Mouse (Mus musculus) intestine, embryonic 16.5 days (tissue): ENCODE measurements around the gene Rrp12. TPM values are rescaled to one million over a fixed set of nuclear protein-coding genes. Genes with fewer than 3 reads are reported as not detected.
"Not testable (repeated sequence)": the region's sequence is repeated elsewhere in the genome, so short reads cannot be mapped to it uniquely, and the experiment has no call there.

Source experiments
- ATAC-seq: fragments of 200-750 bp; cut with Nextera tagmentation; 2 replicates; pipeline ENCODE4 v1.8.0; 2017; ENCODE audit warnings: moderate TSS enrichment, moderate library complexity
- H3K27ac ChIP-seq: fragments of 300-500 bp; sonication (generic); 2 replicates; pipeline ENCODE4 v1.5.1; 2014; ENCODE audit warnings: mild to moderate bottlenecking, low read length
- H3K27me3 ChIP-seq: fragments of 300-500 bp; sonication (generic); replicated peaks from 2 replicates; pipeline ENCODE4 v1.6.1; 2014; ENCODE audit warnings: low read length, control low read depth, mixed read lengths; ENCODE audit not compliant: control insufficient read depth, insufficient read depth
- H3K36me3 ChIP-seq: fragments of 300-500 bp; sonication (generic); 2 replicates; pipeline ENCODE4 v1.6.1; 2014; ENCODE audit warnings: low read length, control low read depth; ENCODE audit not compliant: control insufficient read depth, insufficient read depth
- H3K4me1 ChIP-seq: fragments of 300-500 bp; sonication (generic); 2 replicates; pipeline ENCODE4 v1.6.1; 2014; ENCODE audit warnings: low read length, control low read depth, mixed read lengths; ENCODE audit not compliant: control insufficient read depth, insufficient read depth
- H3K4me2 ChIP-seq: fragments of 300-500 bp; sonication (generic); 2 replicates; pipeline ENCODE4 v1.6.1; 2014; ENCODE audit warnings: low read depth, low read length, control low read depth
- H3K4me3 ChIP-seq: fragments of 300-500 bp; sonication (generic); 2 replicates; pipeline ENCODE4 v1.5.1; 2014; ENCODE audit warnings: mild to moderate bottlenecking, low read length
- H3K9ac ChIP-seq: fragments of 300-500 bp; sonication (generic); 2 replicates; pipeline ENCODE4 v1.6.1; 2014; ENCODE audit warnings: low read depth, low read length
- H3K9me3 ChIP-seq: fragments of 300-500 bp; sonication (generic); 2 replicates; pipeline ENCODE4 v1.6.1; 2016; ENCODE audit warnings: low read length, control low read depth; ENCODE audit not compliant: control insufficient read depth
- WGBS: fragments of 180-500 bp; shearing (Covaris S2); extraction: QIAGEN DNeasy Blood & Tissue Kit; methylation state at CpG from one replicate; pipeline ENCODE4 v1.1.7; 2014; 5-methylcytosine and 5-hydroxymethylcytosine counted together
- polyA plus RNA-seq: library from polyadenylated mRNA; unstranded; fragments of >200 nt; fragmentation: Nextera tagmentation; extraction: Ambion mirVana; gene quantifications from 2 replicates; pipeline ENCODE4 v1.2.1, GENCODE M21; 2015

The Rrp12 gene
- polyA plus RNA-seq, 1 experiment from 2014 or later = 15.7 TPM

DNA sequence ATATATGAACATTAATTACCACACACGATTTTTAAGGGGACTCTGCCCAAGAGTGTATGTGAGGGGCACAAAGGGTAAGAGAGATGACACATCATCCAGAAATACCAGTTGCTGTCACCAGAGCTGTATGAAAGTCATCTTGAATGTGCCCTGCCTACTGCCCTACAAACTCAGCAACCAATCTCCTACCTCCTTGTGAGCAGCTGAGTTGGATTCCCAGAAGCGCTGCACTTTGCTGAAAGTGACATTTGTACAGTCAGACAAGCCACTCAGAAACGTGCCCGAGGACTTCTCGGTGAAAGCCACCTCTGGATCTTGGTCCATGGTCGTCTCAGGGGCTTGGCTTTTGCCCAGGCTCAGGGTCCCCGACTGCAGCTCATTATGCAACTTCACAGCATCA lies 1.0 kb downstream of the Rrp12 start:
- H3K4me1 ChIP-seq = peaks cover 9% of the 10 kb centered on the region
- no peak for ATAC-seq
- no peak overlapping the region for H3K27ac ChIP-seq
- H3K36me3 ChIP-seq = 0 out of 2 replicates have a peak, but pooled peaks cover 2% of the 10 kb centered on the region
- H3K4me2 ChIP-seq = peak overlapping the region; percentile 73
- peak overlapping the region; percentile 69 for H3K4me3 ChIP-seq
- H3K27me3 ChIP-seq = no peaks in the 10 kb centered on the region
- H3K9me3 ChIP-seq = no peaks in the 10 kb centered on the region
- H3K9ac ChIP-seq = peak overlapping the region; percentile 62
- WGBS = 44% methylated on average over 7 of the region's 7 CpGs

DNA sequence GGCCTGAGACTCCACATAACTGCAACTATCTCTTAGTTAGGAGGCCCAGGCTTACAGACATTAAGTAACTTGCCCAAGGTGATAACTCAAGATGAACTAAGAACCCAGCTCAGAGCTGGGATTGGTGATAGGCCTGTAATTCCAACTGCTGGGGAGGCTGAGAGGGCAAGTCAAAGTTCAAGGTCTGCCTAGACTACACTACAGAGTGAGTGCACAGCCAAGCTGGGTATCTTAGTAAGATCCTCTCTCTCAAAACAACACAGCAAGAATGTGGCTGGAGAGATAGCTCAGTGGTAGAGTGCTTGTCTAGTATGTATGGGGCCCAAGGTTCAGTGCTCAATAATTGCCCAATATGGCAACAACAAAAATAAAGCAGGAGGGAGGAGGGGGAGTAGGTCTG lies 7.8 kb downstream of the Rrp12 start:
- Histone ChIP-seq H3K27me3 (no peaks in the 10 kb centered on the region), H3K36me3 (peaks cover 9% of the 10 kb centered on the region; the same call in 1 of the 2 replicates), H3K4me1 (no peaks in the 10 kb centered on the region), H3K9ac (no peak overlapping the region), H3K4me2 (no peak overlapping the region), H3K27ac (peak overlapping the region; percentile 72), H3K9me3 (no peaks in the 10 kb centered on the region), H3K4me3 (no peak overlapping the region)
- peak; percentile 82 for ATAC-seq

GRCm38 (mm10) chr19:41883882-41884281 lies 12.1 kb downstream of the Rrp12 start:
- Histone ChIP-seq H3K4me2 (no peak overlapping the region), H3K36me3 (peaks cover 9% of the 10 kb centered on the region; the same call in 1 of the 2 replicates), H3K4me3 (no peak overlapping the region), H3K27ac (no peak overlapping the region), H3K4me1 (no peaks in the 10 kb centered on the region), H3K27me3 (no peaks in the 10 kb centered on the region), H3K9me3 (no peaks in the 10 kb centered on the region), H3K9ac (no peak overlapping the region)
- ATAC-seq = no peak
- WGBS = 91% methylated on average over 9 of the region's 9 CpGs

GRCm38 (mm10) chr19:41881842-41882241 lies 14.1 kb downstream of the Rrp12 start:
- H3K4me2 ChIP-seq = no peak overlapping the region
- no peak overlapping the region for H3K4me3 ChIP-seq
- H3K27me3 ChIP-seq = no peaks in the 10 kb centered on the region
- H3K27ac ChIP-seq = no peak overlapping the region
- no peaks in the 10 kb centered on the region for H3K4me1 ChIP-seq
- WGBS = 95% methylated on average over 4 of the region's 4 CpGs
- H3K9ac ChIP-seq = no peak overlapping the region
- no peaks in the 10 kb centered on the region for H3K9me3 ChIP-seq
- ATAC-seq = no peak
- peaks cover 12% of the 10 kb centered on the region; the same call in 1 of the 2 replicates for H3K36me3 ChIP-seq

DNA sequence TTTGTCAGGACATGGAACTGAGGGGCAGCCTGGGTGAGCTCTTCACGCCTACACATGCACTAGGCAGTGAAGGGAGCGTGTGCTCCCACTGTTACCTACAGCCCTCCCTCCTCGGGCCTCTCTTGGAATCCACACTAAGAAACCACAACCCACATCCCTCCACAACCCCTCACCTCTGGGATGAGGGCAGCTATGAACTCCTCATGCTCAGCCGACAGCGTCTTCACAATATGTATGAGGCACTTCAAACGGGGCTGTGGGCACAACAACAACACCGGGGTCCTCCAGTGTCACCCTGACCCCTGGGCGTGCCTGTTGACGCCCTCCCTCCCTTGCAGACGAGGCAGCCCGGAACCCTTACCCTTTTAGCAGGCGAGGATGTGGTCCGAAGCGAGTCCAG lies 21.6 kb downstream of the Rrp12 start:
- 91% methylated on average over 14 of the region's 14 CpGs for WGBS

GRCm38 (mm10) chr19:41872285-41872684 lies 23.7 kb downstream of the Rrp12 start:
- peaks cover 27% of the 10 kb centered on the region for H3K36me3 ChIP-seq
- no peak overlapping the region for H3K4me2 ChIP-seq
- no peaks in the 10 kb centered on the region for H3K4me1 ChIP-seq
- WGBS = 93% methylated on average over 2 of the region's 2 CpGs
- H3K4me3 ChIP-seq = no peak overlapping the region
- no peak for ATAC-seq
- H3K27me3 ChIP-seq = no peaks in the 10 kb centered on the region
- H3K27ac ChIP-seq = no peak overlapping the region
- no peak overlapping the region for H3K9ac ChIP-seq
- no peaks in the 10 kb centered on the region for H3K9me3 ChIP-seq

More for the DNA sequence above, 21.6 kb downstream of the Rrp12 start:
- Histone ChIP-seq H3K27ac (no peak overlapping the region), H3K9me3 (no peaks in the 10 kb centered on the region), H3K4me2 (no peak overlapping the region), H3K9ac (no peak overlapping the region), H3K4me1 (no peaks in the 10 kb centered on the region), H3K27me3 (no peaks in the 10 kb centered on the region), H3K36me3 (peaks cover 23% of the 10 kb centered on the region), H3K4me3 (no peak overlapping the region)
- ATAC-seq = no peak

DNA sequence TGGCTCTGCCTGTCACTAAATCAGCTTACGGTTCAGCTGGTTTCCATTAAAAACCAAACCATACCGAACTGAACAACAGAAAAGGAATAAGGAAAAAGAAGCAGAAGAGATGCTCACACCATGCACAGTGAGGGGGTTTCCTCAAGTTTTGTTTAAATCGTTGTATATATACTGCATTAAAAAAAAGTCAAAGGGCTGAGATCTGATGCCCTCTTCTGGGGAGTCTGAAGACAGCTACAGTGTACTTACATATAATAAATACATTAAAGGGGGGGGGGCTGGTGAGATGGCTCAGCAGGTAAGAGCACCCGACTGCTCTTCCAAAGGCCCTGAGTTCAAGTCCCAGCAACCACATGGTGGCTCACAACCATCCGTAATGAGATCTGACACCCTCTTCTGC lies 26.0 kb downstream of the Rrp12 start:
- not testable (repeated sequence) for H3K4me3 ChIP-seq, H3K4me1 ChIP-seq, H3K9ac ChIP-seq, H3K27ac ChIP-seq, H3K9me3 ChIP-seq, H3K4me2 ChIP-seq, H3K27me3 ChIP-seq, ATAC-seq
- 84% methylated on average over 5 of the region's 5 CpGs for WGBS
- peaks cover 24% of the 10 kb centered on the region for H3K36me3 ChIP-seq

DNA sequence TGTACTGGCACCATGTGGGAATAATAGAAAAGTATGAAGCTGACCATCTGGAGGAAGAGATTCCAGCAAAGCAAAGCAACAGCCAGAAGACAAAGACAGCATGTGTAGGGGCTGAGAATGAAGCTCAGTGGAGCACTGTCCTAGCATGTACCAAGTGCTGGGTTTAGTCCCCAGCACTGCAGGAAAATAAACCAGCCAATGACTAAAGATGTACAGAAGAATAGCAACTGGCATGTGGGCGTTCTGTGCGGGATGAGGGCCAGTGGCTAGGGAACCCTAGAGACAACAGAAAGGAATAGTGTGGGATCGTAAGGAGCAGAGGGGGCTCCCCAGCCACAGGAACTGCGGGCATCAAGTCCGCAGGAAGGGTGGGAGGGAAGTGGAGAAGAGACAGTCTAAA lies 26.7 kb downstream of the Rrp12 start:
- Histone ChIP-seq H3K36me3 (peaks cover 24% of the 10 kb centered on the region), H3K4me1 (no peaks in the 10 kb centered on the region), H3K9ac (no peak overlapping the region), H3K27ac (no peak overlapping the region), H3K27me3 (no peaks in the 10 kb centered on the region), H3K9me3 (no peaks in the 10 kb centered on the region), H3K4me2 (no peak overlapping the region), H3K4me3 (no peak overlapping the region)
- 98% methylated on average over 5 of the region's 5 CpGs for WGBS
- ATAC-seq = no peak

DNA sequence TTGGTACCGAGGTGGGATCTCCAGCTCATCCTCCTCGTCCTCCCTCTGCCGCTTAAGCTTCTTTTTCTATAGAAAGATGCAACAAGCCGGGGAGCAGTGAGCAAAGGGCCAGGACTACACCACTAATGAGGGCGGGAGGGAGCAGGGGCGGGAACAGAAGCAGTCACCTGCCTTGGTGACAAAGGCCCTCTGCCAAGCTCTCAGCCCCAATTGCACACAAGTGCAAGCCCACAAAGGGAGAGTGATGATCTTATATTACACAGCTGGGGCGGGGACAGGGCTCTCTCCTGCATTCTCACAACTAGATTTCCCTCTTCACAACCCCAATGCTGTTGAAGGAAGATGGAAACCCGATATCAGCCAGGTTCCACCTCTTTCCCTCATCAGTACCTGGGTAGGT lies 29.3 kb downstream of the Rrp12 start:
- peaks cover 19% of the 10 kb centered on the region; the same call in 1 of the 2 replicates for H3K36me3 ChIP-seq
- no peak for ATAC-seq
- no peak overlapping the region for H3K4me3 ChIP-seq
- no peaks in the 10 kb centered on the region for H3K9me3 ChIP-seq
- 86% methylated on average over 8 of the region's 8 CpGs for WGBS
- H3K27me3 ChIP-seq = no peaks in the 10 kb centered on the region
- no peak overlapping the region for H3K27ac ChIP-seq
- H3K9ac ChIP-seq = no peak overlapping the region
- no peak overlapping the region for H3K4me2 ChIP-seq
- H3K4me1 ChIP-seq = no peaks in the 10 kb centered on the region

DNA sequence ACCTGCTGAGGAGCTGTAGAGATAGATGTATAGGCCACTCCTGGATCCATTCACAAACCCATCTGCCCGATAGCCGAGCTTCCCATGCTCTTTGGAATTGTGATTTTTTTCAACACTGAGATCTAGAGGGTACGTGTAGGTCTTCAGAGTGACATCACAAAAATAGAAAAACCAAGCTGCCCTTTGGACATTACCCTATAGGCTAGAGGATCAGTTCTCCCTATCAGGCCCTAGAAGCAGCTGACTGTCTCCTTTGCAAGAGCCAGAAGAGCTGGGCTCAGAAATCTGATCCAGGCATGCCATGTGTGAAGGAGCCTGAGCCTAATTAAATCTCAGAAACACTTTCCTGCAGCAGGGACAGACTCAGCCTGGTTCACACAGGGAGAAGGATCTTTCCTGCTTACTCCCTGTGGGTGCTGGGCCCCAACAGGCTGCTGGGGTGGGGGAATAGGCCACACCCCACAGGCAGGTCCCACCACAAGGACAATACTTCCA lies 38.1 kb downstream of the Rrp12 start:
- Histone ChIP-seq H3K27me3 (no peaks in the 10 kb centered on the region), H3K36me3 (no peaks in the 10 kb centered on the region), H3K4me3 (no peak overlapping the region), H3K4me1 (peaks cover 6% of the 10 kb centered on the region; the same call in 1 of the 2 replicates), H3K27ac (peak overlapping the region; percentile 96), H3K4me2 (peak overlapping the region; percentile 0), H3K9me3 (no peaks in the 10 kb centered on the region), H3K9ac (0 out of 2 replicates have a peak overlapping the region, but pooled peaks have one; percentile 0)
- peak; percentile 45 for ATAC-seq
- 50% methylated on average over 3 of the region's 3 CpGs for WGBS
